Mouse (Mus musculus): Measurements from ENCODE around the gene Trim30a. TPM values are rescaled to one million over a fixed set of nuclear protein-coding genes. Genes with fewer than 3 reads are reported as not detected.

Gene Trim30a
- polyA plus RNA-seq, 1 experiment from 2014 or later = 1.2 TPM

DNA sequence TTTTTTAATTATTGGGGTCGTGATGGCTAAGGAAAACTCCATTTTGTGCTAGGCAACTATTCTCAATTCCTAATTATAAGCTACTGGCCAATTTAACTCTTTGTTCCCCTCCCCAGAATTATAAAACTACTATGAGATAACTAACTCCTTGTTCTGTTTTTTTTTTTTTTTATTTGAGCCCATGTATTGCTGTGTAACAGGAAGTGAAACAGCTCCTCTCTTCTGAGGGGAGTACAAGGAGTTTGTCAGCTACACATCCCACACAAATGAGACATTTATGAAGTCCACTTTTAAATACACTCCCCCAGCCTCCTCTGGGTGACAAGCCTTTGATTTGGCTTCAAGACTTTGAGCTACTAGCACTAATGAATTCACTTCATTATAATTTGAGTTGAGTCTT, 66.5 kb downstream of the Trim30a start:
- 97% methylated on average over 1 of the region's 1 CpGs for WGBS
- Histone ChIP-seq H3K36me3 (ENCODE audit: insufficient read depth, low read length) (no peaks in the 10 kb centered on the region), H3K4me3 (ENCODE audit: low read length) (no peak overlapping the region)

DNA sequence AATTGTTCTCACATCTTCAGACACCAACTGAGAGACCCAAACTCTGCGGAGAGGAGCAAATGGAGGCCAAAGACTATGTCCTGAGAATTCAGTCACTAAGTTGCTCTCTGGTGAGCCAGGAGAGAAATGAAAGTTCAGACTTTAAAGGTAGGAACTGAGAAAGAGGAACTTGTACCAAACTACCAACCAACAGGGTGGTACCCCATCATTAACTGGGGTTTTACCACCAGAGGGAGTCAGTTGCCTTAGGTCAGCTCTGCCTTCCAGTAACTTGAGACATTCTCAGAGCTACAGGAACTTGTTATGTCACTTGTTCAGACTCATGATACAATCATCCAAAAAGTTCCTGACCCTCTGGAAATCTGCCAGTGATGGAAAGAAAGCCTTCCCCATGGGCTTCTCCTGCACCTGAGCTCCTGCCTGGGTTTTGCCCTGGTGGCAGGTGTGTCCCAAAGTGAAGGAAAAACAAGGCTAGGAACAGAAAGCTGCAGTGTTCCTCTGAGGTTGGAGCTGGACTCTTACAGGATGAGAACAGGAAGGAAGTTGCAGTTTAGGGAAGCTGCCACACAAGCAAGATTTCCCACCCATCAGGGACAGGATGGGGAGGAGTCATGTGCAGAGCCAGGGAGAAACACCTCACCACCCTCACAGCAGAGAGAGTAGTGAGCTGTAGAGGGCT, 95.1 kb downstream of the Trim30a start, which contains the start of gene Trim30b:
Gene Trim30b (minus strand): TSS at position 149 of the 679 bp plus-strand sequence.
- Histone ChIP-seq H3K4me2 (replicated peaks; ENCODE audit: low read depth, low read length) (no peak within 1 kb of the TSS), H3K4me3 (ENCODE audit: low read length) (no peak within 1 kb of the TSS), H3K27me3 (ENCODE audit: insufficient read depth, low read length) (no peaks in the 10 kb centered on the region), H3K27ac (ENCODE audit: low read length) (no peak within 1 kb of the TSS), H3K36me3 (ENCODE audit: insufficient read depth, low read length) (no peaks in the 10 kb centered on the region), H3K4me1 (ENCODE audit: insufficient read depth, low read length) (no peaks in the 10 kb centered on the region), H3K9me3 (ENCODE audit: low read length) (no peaks in the 10 kb centered on the region), H3K9ac (replicated peaks; ENCODE audit: low read length) (no peak within 1 kb of the TSS)
- no peak for ATAC-seq (ENCODE audit: low FRiP score, low TSS enrichment)
- 77% methylated on average over 1 of the region's 1 CpGs for WGBS

More for the DNA sequence above, 66.5 kb downstream of the Trim30a start:
- H3K9me3 ChIP-seq (ENCODE audit: low read length) = no peaks in the 10 kb centered on the region
- no peaks in the 10 kb centered on the region for H3K4me1 ChIP-seq (ENCODE audit: insufficient read depth, low read length)
- H3K27ac ChIP-seq (ENCODE audit: low read length) = no peak overlapping the region
- H3K9ac ChIP-seq (replicated peaks; ENCODE audit: low read length) = no peak overlapping the region
- no peaks in the 10 kb centered on the region for H3K27me3 ChIP-seq (ENCODE audit: insufficient read depth, low read length)
- no peak overlapping the region for H3K4me2 ChIP-seq (replicated peaks; ENCODE audit: low read depth, low read length)
- ATAC-seq (ENCODE audit: low FRiP score, low TSS enrichment) = no peak

GRCm38 (mm10) chr7:104366339-104366738, 98.7 kb downstream of the Trim30a start:
- ATAC-seq (ENCODE audit: low FRiP score, low TSS enrichment) = no peak
- no peaks in the 10 kb centered on the region for H3K4me1 ChIP-seq (ENCODE audit: insufficient read depth, low read length)
- no peak overlapping the region for H3K9ac ChIP-seq (replicated peaks; ENCODE audit: low read length)

More at GRCm38 (mm10) chr7:104366339-104366738, 98.7 kb downstream of the Trim30a start:
- H3K27me3 ChIP-seq (ENCODE audit: insufficient read depth, low read length) = no peaks in the 10 kb centered on the region
- H3K36me3 ChIP-seq (ENCODE audit: insufficient read depth, low read length) = no peaks in the 10 kb centered on the region
- H3K27ac ChIP-seq (ENCODE audit: low read length) = no peak overlapping the region
- no peak overlapping the region for H3K4me3 ChIP-seq (ENCODE audit: low read length)
- H3K9me3 ChIP-seq (ENCODE audit: low read length) = no peaks in the 10 kb centered on the region
- no peak overlapping the region for H3K4me2 ChIP-seq (replicated peaks; ENCODE audit: low read depth, low read length)

Other genes with a start within 250 kb of the Trim30a start
- 2.3 and 2.6 TPM in 2 replicates for gene Trim6, start 246.4 kb downstream of the Trim30a start, polyA plus RNA-seq (2015; fragmentation: Nextera tagmentation; extraction: Ambion mirVana)
- 1.9 and 2.5 TPM in 2 replicates for gene Trim34a, start 220.7 kb downstream of the Trim30a start, polyA plus RNA-seq (2015; fragmentation: Nextera tagmentation; extraction: Ambion mirVana)
- 0.22 and 0.37 TPM in 2 replicates for gene Trim5, start 177.1 kb downstream of the Trim30a start, polyA plus RNA-seq (2015; fragmentation: Nextera tagmentation; extraction: Ambion mirVana)
- gene Trim12a, start 149.7 kb downstream of the Trim30a start, polyA plus RNA-seq (2015; fragmentation: Nextera tagmentation; extraction: Ambion mirVana) = 6.1 TPM in 2 replicates
- 0.27 TPM in 1 of 2 replicates, not detected in the other for gene Trim34b, start 135.7 kb downstream of the Trim30a start, polyA plus RNA-seq (2015; fragmentation: Nextera tagmentation; extraction: Ambion mirVana)
- 2.8 and 3.0 TPM in 2 replicates for gene Trim12c, start 111.8 kb downstream of the Trim30a start, polyA plus RNA-seq (2015; fragmentation: Nextera tagmentation; extraction: Ambion mirVana)
- gene Trim30b, start 95.3 kb downstream of the Trim30a start, polyA plus RNA-seq (2015; fragmentation: Nextera tagmentation; extraction: Ambion mirVana) = 0.09 and 0.12 TPM in 2 replicates
- gene Trim30c, start 64.4 kb downstream of the Trim30a start, polyA plus RNA-seq (2015; fragmentation: Nextera tagmentation; extraction: Ambion mirVana) = 0.13 and 0.21 TPM in 2 replicates
- 0.35 and 0.42 TPM in 2 replicates for gene Trim30d, start 42.7 kb upstream of the Trim30a start, polyA plus RNA-seq (2015; fragmentation: Nextera tagmentation; extraction: Ambion mirVana)
- gene Olfr651, start 84.9 kb upstream of the Trim30a start, polyA plus RNA-seq (2015; fragmentation: Nextera tagmentation; extraction: Ambion mirVana) = not detected in 2 replicates
- not detected in 2 replicates for gene Olfr652, start 95.7 kb upstream of the Trim30a start, polyA plus RNA-seq (2015; fragmentation: Nextera tagmentation; extraction: Ambion mirVana)
- not detected in 2 replicates for gene Olfr653, start 112.1 kb upstream of the Trim30a start, polyA plus RNA-seq (2015; fragmentation: Nextera tagmentation; extraction: Ambion mirVana)
- not detected in 2 replicates for gene Olfr654, start 121.8 kb upstream of the Trim30a start, polyA plus RNA-seq (2015; fragmentation: Nextera tagmentation; extraction: Ambion mirVana)
- not detected in 2 replicates for gene Olfr655, start 136.6 kb upstream of the Trim30a start, polyA plus RNA-seq (2015; fragmentation: Nextera tagmentation; extraction: Ambion mirVana)
- not detected in 2 replicates for gene Olfr656, start 148.8 kb upstream of the Trim30a start, polyA plus RNA-seq (2015; fragmentation: Nextera tagmentation; extraction: Ambion mirVana)
- gene Olfr657, start 159.6 kb upstream of the Trim30a start, polyA plus RNA-seq (2015; fragmentation: Nextera tagmentation; extraction: Ambion mirVana) = not detected in 2 replicates
- gene Olfr658, start 182.1 kb upstream of the Trim30a start, polyA plus RNA-seq (2015; fragmentation: Nextera tagmentation; extraction: Ambion mirVana) = not detected in 2 replicates
- not detected in 2 replicates for gene Olfr659, start 201.6 kb upstream of the Trim30a start, polyA plus RNA-seq (2015; fragmentation: Nextera tagmentation; extraction: Ambion mirVana)
- not detected in 2 replicates for gene Olfr661, start 221.3 kb upstream of the Trim30a start, polyA plus RNA-seq (2015; fragmentation: Nextera tagmentation; extraction: Ambion mirVana)

All from kidney, embryonic 16.5 days (tissue).